Mouse (Mus musculus) B cell, adult 2 months (primary cell): ENCODE measurements around the gene Lgi1.

Experiments
- DNase-seq, 2 experiments: peaks; one replicate each; pipeline ENCODE4 v3.0.0; 2022

The Lgi1 gene

DNA sequence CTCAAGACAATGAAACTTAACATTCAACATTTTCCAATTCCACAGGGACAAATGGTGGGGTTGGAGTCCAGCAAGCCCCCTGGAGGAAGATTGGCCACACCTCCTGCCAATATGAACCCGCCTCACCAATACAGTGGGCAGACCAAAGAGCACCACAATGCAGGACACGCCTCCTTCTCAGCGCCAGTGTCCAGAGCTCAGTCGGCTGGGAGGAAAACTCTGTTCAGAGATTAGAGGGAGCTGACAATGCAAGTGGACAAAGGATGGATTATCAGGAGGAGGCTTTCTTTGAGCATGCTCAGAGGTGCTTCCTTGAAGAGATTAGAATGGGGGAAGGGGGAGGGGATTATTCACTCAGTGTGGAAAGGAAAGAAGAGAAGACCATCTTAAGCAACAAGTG lies 62.7 kb downstream of the Lgi1 start:
- DNase-seq: no peak

DNA sequence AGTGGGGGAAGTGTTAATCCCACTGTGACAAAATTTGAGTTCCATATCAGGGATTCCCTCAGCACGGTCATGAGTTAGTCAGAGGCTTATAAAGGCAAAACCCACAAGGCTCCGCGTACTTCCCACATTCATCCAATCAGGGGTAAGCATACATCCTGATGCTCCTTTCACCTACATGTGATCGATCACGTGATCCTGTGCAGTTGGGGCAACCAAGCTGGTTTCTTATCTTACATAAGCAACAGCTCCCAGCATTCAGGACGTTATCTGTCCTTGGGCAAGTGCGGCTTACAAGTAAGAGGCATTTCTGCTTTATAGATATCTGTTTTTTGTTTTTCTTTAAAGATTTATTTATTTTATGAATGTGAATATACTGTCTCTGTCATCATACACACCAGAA lies 63.7 kb downstream of the Lgi1 start:
- DNase-seq: no peak

DNA sequence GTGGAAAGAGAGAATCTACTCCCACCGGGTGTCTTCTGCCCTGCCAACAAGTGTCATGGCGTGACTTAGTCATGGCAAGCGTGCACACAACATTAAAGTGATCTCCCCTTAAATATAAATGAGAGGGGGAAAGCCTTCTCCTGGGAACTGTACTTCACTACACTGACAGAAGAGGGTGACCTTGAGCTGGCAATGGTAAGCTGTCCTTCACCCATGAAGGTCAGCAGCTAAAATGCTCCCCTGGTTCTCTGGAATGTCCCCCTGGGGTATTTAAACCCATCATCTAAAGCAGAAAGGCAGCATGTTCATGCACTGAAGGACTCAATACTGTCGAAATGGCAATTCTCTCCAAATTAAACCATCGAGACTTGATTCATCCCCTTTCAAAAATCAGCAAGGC lies 64.9 kb downstream of the Lgi1 start:
- no peak for DNase-seq

DNA sequence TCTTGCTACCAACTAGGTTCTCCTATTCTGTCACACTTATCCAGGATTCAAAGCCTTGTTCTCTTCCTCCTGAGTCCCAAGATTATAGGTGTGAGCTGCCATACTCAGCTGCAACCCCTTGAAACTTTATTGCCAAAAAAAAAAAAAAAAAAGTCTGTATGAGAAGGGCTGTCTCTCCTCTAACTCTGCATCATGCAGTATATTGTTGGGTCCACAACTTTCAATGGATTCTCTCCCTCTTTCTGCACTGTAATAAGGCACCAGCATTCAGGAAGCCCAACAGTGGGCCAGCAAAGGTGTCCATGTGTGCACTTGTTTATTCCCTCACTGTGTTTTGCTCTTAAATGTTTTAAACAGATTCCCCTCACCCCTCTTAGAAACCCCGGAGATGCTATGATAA lies 66.7 kb downstream of the Lgi1 start:
- no peak for DNase-seq

DNA sequence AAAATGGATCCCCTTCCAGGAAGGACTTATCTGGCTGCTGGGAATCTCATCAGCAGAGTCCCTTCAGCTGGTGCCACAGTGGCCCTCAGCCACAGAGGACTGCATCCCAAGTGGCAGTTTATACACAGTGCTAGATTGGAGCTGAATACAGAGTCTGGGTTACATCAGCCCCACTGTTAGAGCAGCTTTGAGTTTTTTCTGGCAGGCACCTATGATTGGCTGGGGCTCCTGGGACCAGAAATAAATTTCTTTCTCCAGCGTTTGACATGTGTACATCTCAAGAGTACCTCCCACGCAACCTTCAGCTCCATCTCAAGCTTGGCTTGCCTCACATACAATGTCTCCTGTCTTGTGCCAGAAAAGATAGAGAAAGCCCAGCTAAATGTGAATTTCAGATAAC lies 67.9 kb downstream of the Lgi1 start:
- DNase-seq: no peak

DNA sequence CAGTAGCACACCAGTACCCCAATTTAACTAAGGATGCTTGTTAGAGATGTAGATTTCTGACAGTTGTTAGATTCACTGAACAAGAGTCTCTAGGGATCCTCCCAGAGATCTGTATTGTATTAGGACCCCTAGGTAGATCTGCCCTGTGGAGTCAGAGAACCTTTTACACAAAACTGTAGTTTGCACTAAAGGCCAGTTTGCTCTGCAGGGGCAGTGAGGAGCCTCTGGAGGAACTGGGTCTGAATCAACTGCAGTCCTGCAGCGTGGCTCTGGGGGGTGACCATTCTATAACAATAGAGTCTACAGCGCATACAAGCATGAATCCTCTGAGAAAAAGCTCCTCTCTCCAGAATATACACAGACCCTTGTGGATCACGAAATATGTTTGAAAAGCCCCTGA lies 68.5 kb downstream of the Lgi1 start:
- no peak for DNase-seq

DNA sequence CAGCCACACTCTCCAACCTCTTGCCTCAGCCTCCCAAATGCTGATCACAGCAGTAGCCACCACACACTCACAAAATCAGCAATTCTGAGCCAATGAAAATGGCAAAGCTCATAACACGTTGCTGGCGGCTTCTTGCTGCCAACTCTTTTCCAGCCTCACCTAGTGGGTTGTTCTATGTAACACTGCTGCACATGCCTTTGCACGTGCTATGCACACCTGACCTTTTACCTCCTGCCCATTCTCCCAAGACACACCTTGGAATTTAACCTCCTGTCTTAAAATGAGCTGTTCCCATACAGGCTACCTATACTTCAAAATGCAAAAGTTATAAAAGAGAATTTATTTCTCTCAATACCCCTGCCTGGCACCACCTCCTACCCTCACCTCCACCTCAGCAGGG lies 72.2 kb downstream of the Lgi1 start:
- no peak for DNase-seq

DNA sequence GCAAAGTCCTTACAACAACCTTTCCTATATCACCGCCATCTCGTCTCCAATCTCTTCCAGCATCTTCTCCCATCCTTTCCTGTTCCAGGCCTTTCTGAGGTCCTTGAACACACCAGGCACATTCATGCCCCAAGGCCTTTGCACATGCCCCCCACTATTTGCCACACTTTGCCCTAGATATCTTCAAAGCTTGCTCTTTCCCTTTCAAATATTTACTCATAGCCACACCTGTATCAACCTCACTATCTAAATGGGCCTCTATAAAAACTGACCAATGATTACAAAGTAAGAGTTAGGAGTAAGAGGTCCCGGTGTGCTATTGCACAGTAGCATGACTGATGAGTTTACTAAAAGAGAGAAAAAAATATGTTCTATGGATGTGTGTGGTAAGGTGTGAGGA lies 73.0 kb downstream of the Lgi1 start:
- no peak for DNase-seq

DNA sequence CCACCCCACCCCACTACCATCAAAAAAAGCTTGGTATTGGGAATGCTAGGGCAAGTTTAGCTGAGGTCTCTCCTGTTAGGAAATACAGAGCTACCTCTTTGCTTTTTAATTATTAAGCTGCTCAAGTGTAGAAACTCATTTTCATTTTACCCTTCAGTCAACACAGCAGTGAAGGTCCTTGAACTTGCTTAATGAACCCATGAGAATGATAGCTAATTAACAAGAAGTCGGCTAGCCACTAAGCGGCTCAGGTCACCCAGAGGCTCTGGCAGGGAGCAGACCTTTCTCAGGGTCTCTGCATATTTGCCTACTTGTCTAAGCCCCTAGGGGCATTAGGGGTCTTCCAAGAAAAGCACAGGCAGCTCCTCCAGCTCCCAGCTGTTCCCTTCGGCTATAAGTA lies 75.4 kb downstream of the Lgi1 start:
- DNase-seq: no peak

DNA sequence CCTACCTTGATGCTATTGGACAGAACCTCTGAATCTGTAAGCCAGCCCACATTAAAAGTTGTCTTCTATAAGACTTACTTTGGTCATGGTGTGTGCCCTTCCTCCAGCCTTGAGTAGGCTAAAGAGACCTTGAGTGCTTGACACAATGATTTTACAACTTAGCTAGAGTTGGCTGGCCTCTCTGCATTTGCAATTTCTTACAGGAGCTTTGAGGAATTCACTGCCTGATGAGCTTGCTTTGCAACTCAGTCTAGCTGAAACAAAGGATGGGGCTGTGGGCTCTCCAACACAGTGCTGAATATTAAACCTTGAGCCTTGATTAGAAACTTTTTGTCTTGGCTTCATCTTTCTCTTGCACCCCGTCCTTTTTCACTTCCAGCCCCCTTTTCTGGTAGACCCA lies 78.9 kb downstream of the Lgi1 start:
- no peak for DNase-seq

DNA sequence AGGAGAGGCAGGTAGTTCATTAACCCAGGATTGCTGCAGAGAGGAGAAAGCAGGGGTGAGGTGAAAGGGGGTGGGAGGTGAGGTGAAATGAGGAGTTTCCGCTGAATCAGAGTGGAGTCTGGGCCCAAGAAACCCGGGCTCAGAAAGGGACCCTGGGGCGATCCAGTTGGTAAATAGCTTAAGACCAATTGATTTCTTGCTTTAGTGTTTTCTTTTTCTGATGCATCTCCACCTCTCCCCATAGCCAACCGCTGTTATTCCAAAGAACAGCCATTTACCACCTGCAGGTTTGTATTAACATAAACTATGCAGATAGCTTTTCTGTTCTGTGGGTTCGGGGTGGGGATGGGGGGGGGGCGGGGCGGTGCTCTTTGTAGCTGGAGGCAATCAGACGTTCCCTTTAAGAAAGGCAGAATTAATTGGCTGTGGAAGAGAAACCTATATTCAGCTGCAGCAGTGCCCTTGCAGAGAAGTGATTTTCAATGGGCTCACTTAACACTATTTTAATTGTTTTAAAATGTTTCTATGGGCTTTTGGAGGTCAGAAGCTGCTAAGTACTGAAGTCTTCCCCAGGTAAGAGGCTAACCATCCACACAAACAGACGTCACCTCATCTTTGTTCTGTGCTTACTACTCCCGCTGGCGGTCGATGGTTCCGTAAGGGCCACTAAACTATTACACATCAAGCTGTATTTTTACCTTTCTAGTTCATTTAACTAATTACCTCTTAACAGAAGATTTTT lies 84.1 kb downstream of the Lgi1 start:
- DNase-seq: no peak

DNA sequence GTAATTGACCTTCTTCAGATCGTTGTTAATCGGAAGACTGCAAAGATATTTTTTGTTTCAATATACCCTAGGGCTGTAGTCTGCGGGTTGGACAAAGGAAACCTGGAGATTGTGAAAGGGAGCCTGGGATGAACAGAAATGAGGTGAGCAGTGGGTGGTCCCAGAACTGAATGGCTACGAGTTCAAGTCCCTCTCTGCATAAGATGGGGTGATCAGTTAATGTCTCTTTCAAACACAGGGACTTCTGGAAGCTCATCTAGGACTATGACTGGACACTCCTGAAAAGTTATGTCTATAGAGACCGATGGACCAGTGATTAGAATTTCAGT lies 84.6 kb downstream of the Lgi1 start:
- DNase-seq: no peak

DNA sequence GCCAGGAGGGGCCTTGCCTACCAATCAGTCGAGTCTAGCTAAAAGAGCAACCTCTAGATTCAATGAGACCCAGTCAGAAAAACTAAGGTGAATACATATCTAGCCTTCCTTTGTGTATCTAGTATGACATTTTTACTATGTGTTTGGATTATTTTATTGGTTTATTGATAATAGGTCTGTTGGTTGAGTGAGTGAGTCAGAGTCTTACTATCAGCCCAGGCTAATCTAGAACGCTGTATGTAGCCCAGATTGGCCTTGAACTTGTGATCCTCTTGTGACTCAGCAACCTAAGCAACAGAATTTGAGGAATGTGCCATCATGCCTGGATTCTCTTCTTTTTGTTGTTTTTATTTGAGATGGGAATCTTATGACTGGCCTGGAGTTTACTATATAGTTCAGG lies 86.9 kb downstream of the Lgi1 start:
- DNase-seq: no peak

DNA sequence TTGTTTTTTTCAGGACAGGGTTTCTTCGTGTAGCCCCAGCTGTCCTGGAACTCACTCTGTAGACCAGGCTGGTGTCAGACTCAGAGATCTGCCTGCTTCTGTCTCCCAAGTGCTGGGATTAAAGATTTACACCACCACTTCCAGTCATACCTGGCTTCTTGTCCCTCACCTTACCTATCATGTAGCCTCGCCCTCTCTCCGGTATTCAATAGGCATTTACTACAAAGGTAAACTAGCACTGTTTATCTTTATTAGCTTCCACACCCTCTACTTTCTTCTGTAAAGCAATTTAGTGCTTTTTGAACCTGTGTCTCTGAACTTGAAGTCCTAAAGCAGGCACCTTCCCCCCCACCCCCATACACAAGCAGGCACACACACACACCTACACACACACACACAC lies 87.4 kb downstream of the Lgi1 start:
- DNase-seq: no peak

DNA sequence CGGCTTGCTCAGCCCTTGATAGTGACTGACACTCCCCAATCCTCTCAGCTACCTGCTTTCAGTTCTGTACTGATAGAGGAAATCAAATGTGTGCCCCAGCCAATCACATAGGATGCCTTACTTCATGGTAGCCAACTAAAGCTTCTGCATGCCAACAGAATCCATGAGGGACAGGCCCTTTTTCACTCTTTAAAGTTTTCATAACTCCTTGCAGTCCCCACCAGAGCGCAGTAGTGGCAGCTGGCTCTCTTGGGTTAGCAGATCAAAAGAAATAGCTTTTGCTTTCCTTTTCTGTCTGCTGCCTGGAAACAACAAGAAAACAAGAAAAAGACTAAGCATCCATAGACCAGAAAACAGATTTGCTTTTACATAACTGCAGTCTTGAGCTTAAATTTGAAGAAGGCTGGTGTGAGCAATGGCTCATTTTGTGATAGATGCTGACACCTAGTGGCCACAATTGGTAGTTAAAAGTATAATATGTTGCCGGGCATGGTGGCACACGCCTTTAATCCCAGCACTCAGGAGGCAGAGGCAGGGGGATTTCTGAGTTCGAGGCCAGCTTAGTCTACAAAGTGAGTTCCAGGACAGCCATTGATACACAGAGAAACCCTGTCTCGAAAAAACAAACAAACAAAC lies 88.3 kb downstream of the Lgi1 start:
- peak; percentile 28 to 31 for DNase-seq

DNA sequence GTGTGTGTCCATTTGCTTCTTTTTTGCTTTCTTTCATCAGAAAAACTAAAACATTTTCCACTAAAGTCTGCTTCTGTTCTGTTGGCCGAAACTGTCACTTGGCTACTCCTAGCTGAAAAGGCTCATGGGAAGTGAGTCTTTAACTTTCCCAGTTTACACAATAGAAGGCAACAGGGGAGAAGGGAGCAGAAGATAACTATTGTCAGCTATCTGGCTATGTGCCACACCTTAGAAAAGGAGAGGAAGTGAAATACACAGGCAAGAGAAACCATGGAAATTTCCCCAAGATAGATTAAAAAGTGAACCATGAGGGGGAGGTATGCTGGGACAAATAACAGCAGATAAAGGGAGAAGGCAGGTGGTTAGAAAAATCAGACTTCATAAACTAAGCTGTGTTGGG lies 89.9 kb downstream of the Lgi1 start:
- no peak for DNase-seq

DNA sequence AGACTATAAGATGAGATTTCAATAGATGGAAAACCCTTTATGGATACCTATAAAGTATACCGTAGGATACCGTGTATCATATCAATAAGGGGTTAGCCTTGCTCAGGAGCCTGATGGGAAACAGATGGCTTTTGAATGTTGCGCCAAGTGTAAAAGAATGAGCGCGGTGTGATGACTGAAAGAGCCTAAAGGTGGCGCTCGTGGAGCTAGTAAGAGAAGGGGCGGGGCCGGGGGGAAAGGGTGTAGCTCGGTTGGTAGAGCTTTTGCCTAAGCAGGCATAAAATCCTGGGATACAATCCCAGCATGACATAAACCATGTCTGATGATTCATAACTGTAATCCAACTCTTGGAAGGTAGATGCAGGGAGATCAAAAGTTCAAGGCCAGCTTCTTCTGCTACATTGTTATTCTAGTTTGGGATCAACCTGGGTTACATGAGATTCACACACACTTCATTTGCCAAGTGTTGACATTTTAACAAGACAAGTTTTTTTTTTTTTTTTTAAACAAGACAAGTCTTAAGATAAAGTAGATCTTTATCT lies 90.6 kb downstream of the Lgi1 start:
- DNase-seq: no peak

DNA sequence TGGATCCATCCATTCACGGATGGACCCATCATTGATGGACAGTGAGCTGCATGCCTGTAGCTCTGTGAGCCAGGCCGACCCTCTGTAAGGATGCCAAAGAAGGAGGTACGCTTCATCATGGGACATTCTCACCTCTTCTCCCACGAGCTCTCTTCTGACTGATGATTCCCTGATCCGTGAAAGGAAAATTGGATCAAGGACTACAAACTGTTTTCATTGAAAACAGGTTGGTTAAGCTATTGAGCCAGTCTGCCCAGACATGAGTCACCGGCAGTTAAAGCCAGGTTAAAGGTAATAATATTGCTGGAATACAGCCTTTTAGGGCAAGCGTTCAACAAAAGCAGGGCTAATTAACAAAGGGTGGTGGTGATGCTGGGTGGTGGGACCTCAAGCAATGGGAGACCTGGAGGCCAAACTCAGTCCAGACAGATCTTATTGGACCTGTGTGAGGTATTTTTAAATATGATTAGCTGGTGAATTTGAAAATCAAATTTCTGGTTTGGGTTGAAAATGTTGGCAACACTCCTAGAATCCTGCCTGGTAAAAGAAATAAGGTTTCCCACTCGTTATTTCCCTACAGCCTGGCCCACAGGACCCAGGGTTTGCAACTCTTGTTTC lies 92.0 kb downstream of the Lgi1 start:
- DNase-seq: no peak

DNA sequence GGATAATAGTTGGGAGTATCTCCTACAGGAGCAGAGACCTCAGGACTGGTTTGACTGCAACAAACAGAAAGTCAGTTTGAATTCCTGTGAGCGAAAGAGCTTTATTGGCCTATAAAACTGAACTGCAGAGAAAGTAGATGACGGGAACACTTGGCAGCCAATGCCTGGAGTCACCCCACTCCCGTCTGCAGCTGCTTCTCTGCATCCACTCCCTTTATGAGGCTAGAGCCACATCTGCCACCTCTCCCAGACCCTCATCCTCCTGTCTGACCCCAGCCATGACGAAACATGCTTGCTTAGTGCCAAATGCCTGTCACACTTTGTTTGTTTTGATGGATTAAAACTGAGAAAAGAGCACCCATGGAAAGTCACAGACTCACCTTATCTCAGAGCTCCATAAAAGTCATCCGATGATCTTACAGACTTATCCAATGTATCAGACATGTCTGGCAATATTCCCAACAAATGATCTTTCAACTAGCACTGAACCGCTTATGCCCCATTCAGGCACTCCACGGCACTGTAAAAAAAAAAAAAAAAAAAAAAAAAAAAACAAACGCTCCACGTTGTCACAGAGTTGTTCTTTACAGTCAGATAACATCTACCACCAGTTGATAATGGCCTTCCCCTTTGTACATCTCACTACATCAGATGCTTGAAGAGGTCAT lies 93.8 kb downstream of the Lgi1 start:
- DNase-seq: no peak

DNA sequence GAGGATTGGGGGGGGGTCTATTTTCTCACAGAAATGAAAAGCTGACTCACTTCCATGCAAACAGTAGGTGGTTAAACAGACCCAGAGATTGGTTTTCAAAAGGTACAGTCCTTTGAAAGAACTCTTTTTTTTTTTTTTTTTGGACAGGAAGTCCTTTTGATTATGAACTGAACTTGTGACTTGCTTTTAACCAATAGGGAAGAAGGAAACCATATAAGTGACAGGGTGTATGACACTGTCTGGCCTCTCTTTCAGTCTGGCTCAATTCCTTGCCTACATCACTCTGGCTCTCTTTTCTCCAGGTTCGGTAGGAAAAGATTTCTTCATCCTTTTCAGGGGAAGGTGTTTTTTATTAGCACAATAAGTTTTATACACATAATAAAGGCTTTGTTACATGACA lies 95.0 kb downstream of the Lgi1 start:
- DNase-seq: no peak
